Mouse (Mus musculus): ENCODE measurements around the gene Plagl2. TPM values are rescaled to one million over a fixed set of nuclear protein-coding genes. Genes with fewer than 3 reads are reported as not detected.
A peak's percentile ranks its signal among the peaks of the same experiment; 100 is the strongest.

The Plagl2 gene
- total and polyA plus RNA-seq, 2 experiments = 0.74 to 1.7 TPM

DNA sequence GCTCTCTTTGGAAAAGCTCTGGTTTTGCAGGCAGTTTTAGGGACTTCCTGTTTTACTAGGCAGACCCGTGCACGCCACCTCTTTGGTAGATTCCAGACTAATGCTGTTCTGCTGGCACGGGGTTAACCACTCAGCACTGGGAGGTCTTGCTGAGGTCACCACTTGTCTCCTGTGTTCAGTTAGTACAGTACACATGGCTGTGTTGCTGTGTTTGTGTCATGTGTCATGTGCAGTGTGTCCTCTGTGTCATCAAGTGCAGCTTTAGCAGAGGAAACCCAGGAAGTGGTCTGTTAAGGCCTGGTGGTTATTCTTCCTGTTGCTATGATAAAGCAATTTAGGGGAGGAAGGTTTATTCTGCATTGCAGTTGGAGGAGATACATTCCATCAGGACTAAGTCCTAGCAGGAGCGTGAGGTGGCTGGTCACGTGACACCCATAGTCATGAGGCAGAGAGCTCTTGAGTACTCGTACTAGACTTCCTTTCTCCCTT is 26.4 kb downstream of the Plagl2 start:
- Histone ChIP-seq H3K27me3 (ENCODE audit: control insufficient read depth, insufficient read depth, low read length) (no peaks in the 10 kb centered on the region), H3K36me3 (ENCODE audit: control insufficient read depth, insufficient read depth, low read length) (no peaks in the 10 kb centered on the region), H3K27ac (replicated peaks; ENCODE audit: insufficient read depth, low read depth, low read length) (no peak overlapping the region), H3K4me3 (ENCODE audit: insufficient read depth, low read depth, low read length) (no peak overlapping the region), H3K4me1 (ENCODE audit: control insufficient read depth, insufficient read depth, low read length) (peaks cover 2% of the 10 kb centered on the region), H3K9ac (ENCODE audit: low read depth, low read length) (no peak overlapping the region), H3K79me2 (ENCODE audit: control insufficient read depth, insufficient read depth, low read length) (no peaks in the 10 kb centered on the region)
- TF ChIP-seq POLR2A (IDR thresholded peaks at IDR 0.05; ENCODE audit: extremely low read depth, insufficient read depth, low read length) (no peak), CTCF (IDR thresholded peaks at IDR 0.05; ENCODE audit: low read depth, low read length) (no peak)
- peak; percentile 12 for DNase-seq (ENCODE audit: extremely low read depth, low read depth, low spot score)
- 58% methylated on average over 6 of the region's 6 CpGs for WGBS

DNA sequence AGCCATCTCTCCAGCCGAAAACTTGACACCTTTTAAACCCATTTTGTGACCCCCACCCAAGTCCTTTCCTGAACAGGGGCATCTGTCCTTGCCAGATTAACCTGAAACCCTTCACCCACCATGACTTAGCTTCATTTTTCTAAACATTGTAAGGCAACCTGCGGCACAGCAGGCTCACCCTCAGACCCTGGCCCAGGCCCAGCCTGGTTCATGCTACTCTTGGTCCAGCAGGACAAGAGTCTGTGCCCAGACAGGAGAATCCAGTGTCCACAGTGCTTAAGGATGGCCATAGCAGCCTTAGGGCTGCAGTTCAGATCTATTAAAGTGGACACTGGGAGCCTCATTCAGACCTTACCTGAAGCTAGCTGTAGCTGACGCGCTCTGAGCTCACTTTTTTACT is 27.9 kb downstream of the Plagl2 start:
- TF ChIP-seq CTCF (IDR thresholded peaks at IDR 0.05; ENCODE audit: low read depth, low read length) = no peak
- no peak for TF ChIP-seq POLR2A (IDR thresholded peaks at IDR 0.05; ENCODE audit: extremely low read depth, insufficient read depth, low read length)
- Histone ChIP-seq H3K79me2 (ENCODE audit: control insufficient read depth, insufficient read depth, low read length) (no peaks in the 10 kb centered on the region), H3K4me1 (ENCODE audit: control insufficient read depth, insufficient read depth, low read length) (peaks cover 2% of the 10 kb centered on the region), H3K9ac (ENCODE audit: low read depth, low read length) (no peak overlapping the region), H3K36me3 (ENCODE audit: control insufficient read depth, insufficient read depth, low read length) (peaks cover 3% of the 10 kb centered on the region; the same call in 1 of the 2 replicates), H3K27me3 (ENCODE audit: control insufficient read depth, insufficient read depth, low read length) (no peaks in the 10 kb centered on the region), H3K4me3 (ENCODE audit: insufficient read depth, low read depth, low read length) (no peak overlapping the region), H3K27ac (replicated peaks; ENCODE audit: insufficient read depth, low read depth, low read length) (no peak overlapping the region)
- DNase-seq (ENCODE audit: extremely low read depth, low read depth, low spot score) = no peak
- 92% methylated on average over 4 of the region's 4 CpGs for WGBS

DNA sequence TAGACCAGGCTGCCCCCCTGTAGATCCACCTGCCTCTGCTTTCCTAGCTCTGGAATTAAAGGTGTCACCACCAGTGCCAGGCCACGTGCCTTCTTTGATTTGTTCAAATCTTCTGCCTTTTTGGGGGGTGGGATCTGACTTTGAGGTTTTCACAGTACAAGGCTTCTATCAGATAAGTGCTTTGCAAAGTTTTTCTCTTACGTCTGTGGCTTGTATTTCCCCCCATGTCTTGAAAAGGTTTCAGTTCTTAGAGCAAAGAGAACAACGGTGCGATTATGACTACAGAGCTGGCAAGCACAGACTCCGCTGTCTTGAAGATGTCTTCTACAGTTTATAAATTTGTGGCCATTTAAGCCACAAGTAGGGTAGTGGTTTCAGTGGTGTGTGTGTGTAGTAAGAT is 29.8 kb downstream of the Plagl2 start:
- peaks cover 8% of the 10 kb centered on the region; the same call in 1 of the 2 replicates for H3K36me3 ChIP-seq (ENCODE audit: control insufficient read depth, insufficient read depth, low read length)
- no peaks in the 10 kb centered on the region for H3K27me3 ChIP-seq (ENCODE audit: control insufficient read depth, insufficient read depth, low read length)
- H3K9ac ChIP-seq (ENCODE audit: low read depth, low read length) = no peak overlapping the region
- H3K4me1 ChIP-seq (ENCODE audit: control insufficient read depth, insufficient read depth, low read length) = peaks cover 2% of the 10 kb centered on the region
- DNase-seq (ENCODE audit: extremely low read depth, low read depth, low spot score) = no peak
- H3K79me2 ChIP-seq (ENCODE audit: control insufficient read depth, insufficient read depth, low read length) = no peaks in the 10 kb centered on the region
- 91% methylated on average over 5 of the region's 5 CpGs for WGBS
- H3K4me3 ChIP-seq (ENCODE audit: insufficient read depth, low read depth, low read length) = no peak overlapping the region
- no peak for TF ChIP-seq CTCF (IDR thresholded peaks at IDR 0.05; ENCODE audit: low read depth, low read length)
- TF ChIP-seq POLR2A (IDR thresholded peaks at IDR 0.05; ENCODE audit: extremely low read depth, insufficient read depth, low read length) = no peak
- no peak overlapping the region for H3K27ac ChIP-seq (replicated peaks; ENCODE audit: insufficient read depth, low read depth, low read length)

DNA sequence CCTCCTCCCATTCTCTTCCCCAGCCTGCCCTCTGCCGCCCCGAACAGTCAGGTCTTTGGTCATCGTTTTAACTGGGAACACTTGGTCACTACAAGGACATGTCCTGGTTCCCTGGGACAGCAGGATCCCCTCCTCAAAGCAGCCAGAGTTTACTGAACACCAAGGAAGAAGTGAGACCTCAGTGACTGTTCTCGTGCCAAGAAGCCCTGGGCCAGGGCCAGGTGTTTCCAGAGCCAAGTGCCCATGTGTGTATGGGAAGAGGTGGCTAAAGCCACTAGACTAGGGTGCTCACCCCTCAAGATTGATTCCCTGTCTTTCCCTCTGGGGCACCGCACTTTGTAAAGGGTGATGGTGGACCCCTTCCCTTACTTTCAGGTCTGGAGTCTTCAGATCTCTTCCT is 31.9 kb downstream of the Plagl2 start:
- Histone ChIP-seq H3K9ac (ENCODE audit: low read depth, low read length) (no peak overlapping the region), H3K27me3 (ENCODE audit: control insufficient read depth, insufficient read depth, low read length) (no peaks in the 10 kb centered on the region), H3K27ac (replicated peaks; ENCODE audit: insufficient read depth, low read depth, low read length) (no peak overlapping the region), H3K4me3 (ENCODE audit: insufficient read depth, low read depth, low read length) (no peak overlapping the region), H3K79me2 (ENCODE audit: control insufficient read depth, insufficient read depth, low read length) (no peaks in the 10 kb centered on the region), H3K4me1 (ENCODE audit: control insufficient read depth, insufficient read depth, low read length) (no peaks in the 10 kb centered on the region), H3K36me3 (ENCODE audit: control insufficient read depth, insufficient read depth, low read length) (peaks cover 24% of the 10 kb centered on the region)
- TF ChIP-seq CTCF (IDR thresholded peaks at IDR 0.05; ENCODE audit: low read depth, low read length) = no peak
- no peak for TF ChIP-seq POLR2A (IDR thresholded peaks at IDR 0.05; ENCODE audit: extremely low read depth, insufficient read depth, low read length)
- 87% methylated on average over 5 of the region's 5 CpGs for WGBS
- DNase-seq (ENCODE audit: extremely low read depth, low read depth, low spot score) = no peak

DNA sequence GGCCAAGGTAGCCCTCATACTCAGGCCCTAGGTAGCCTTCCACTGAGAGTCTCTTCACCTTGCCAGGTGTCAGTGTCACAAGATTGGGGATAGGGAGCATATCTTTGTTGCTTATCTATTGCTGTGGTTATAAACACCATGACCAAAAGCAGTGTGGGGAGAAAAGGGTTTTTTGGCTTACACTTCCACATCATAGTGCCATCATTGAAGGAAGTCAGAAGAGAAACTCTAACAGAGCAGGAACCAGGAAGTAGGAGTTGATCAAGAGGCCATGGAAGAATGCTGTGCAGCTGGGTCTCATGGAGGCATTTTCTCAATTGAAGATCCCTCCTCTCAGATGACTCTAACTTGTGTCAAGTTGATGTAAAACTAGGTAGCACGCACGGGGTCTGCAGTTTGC is 33.1 kb downstream of the Plagl2 start:
- H3K9ac ChIP-seq (ENCODE audit: low read depth, low read length) = no peak overlapping the region
- no peak for TF ChIP-seq CTCF (IDR thresholded peaks at IDR 0.05; ENCODE audit: low read depth, low read length)
- TF ChIP-seq POLR2A (IDR thresholded peaks at IDR 0.05; ENCODE audit: extremely low read depth, insufficient read depth, low read length) = no peak
- DNase-seq (ENCODE audit: extremely low read depth, low read depth, low spot score) = no peak
- H3K27me3 ChIP-seq (ENCODE audit: control insufficient read depth, insufficient read depth, low read length) = no peaks in the 10 kb centered on the region
- H3K27ac ChIP-seq (replicated peaks; ENCODE audit: insufficient read depth, low read depth, low read length) = no peak overlapping the region
- WGBS = 94% methylated on average over 2 of the region's 2 CpGs
- H3K4me1 ChIP-seq (ENCODE audit: control insufficient read depth, insufficient read depth, low read length) = no peaks in the 10 kb centered on the region
- peaks cover 27% of the 10 kb centered on the region for H3K36me3 ChIP-seq (ENCODE audit: control insufficient read depth, insufficient read depth, low read length)
- no peaks in the 10 kb centered on the region for H3K79me2 ChIP-seq (ENCODE audit: control insufficient read depth, insufficient read depth, low read length)
- H3K4me3 ChIP-seq (ENCODE audit: insufficient read depth, low read depth, low read length) = no peak overlapping the region

DNA sequence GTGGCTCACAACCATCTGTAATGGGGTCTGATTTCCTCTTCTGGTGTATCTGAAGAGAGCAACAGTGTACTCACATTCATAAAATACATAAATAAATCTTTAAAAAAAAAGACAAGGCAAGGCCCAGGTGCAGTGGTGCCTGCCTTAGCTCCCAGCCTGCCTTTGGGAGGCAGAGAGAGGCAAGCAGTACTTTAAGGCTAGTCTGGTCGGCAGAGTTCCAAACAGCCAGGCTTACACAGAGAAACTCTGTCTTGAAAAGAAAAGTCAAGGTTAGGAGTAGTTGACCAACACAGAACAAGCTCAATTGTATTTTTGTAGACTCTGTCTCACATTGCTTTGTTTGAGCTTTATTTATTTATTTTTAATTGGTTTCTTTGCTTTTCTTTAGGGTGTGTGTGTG is 38.5 kb downstream of the Plagl2 start:
- Histone ChIP-seq H3K4me3 (ENCODE audit: insufficient read depth, low read depth, low read length) (no peak overlapping the region), H3K36me3 (ENCODE audit: control insufficient read depth, insufficient read depth, low read length) (peaks cover 37% of the 10 kb centered on the region), H3K27me3 (ENCODE audit: control insufficient read depth, insufficient read depth, low read length) (no peaks in the 10 kb centered on the region), H3K79me2 (ENCODE audit: control insufficient read depth, insufficient read depth, low read length) (no peaks in the 10 kb centered on the region), H3K9ac (ENCODE audit: low read depth, low read length) (no peak overlapping the region), H3K4me1 (ENCODE audit: control insufficient read depth, insufficient read depth, low read length) (no peaks in the 10 kb centered on the region), H3K27ac (replicated peaks; ENCODE audit: insufficient read depth, low read depth, low read length) (no peak overlapping the region)
- no peak for TF ChIP-seq CTCF (IDR thresholded peaks at IDR 0.05; ENCODE audit: low read depth, low read length)
- TF ChIP-seq POLR2A (IDR thresholded peaks at IDR 0.05; ENCODE audit: extremely low read depth, insufficient read depth, low read length) = no peak
- WGBS = 90% methylated on average over 1 of the region's 1 CpGs
- DNase-seq (ENCODE audit: extremely low read depth, low read depth, low spot score) = no peak

Measured in liver, adult 2 months (tissue).